8 mouse cellular contexts compared by ENCODE assay signal in the genomic region with DNA sequence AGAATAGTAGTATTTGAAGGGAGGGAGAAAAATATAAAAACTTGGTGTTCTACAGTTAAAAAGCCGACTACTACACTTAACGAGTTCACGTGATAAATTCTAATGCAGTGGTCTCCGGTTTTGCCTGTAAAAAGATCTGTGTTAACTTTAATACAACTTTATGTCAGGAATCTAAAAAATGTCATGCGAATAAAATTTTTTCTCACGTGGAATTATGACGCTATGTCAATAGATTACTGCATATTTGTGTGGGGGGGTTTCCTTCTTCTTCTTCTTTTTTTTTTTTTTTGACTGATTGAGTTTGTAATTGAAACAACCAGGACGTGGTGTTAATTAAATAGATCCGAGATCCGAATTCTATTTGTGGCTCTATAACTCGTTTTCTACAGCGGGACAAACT. TPM values are rescaled to one million over a fixed set of nuclear protein-coding genes. Genes with fewer than 3 reads are reported as not detected.
DNase-seq lines count a peak whose midpoint lies in the region; ATAC-seq and TF ChIP-seq lines count a peak whose summit lies in the region.

No protein-coding gene starts in this region.

- in situ Hi-C loops in CH12.LX (cut with MboI; ENCODE audit: low pct_ligation_motif_present, low pct_unique_long_range_greater_than_20kb, low sequenced_read_pairs) = no loop called here

- peaks cover 8% of the 10 kb centered on the region for H3K79me2 ChIP-seq in heart, adult 2 months (replicated peaks; ENCODE audit: control insufficient read depth, insufficient read depth, low read length)
- H3K79me2 ChIP-seq in CH12.LX (replicated peaks; ENCODE audit: control insufficient read depth, extremely low read depth, insufficient read depth, poor library complexity, severe bottlenecking) = peaks cover 55% of the 10 kb centered on the region

- TF ChIP-seq CTCF in heart, adult 2 months (IDR thresholded peaks at IDR 0.05) = no peak
- TF ChIP-seq CTCF in CH12.LX (conservative IDR thresholded peaks at IDR 0.05 in 1 of 2, IDR thresholded peaks at IDR 0.05 in 1 of 2; ENCODE audit: low read depth in 2 of 2, low read length in 2 of 2) = no peak

- peak overlapping the region; percentile 59; the same call in 1 of the 2 replicates for H3K4me2 ChIP-seq in CH12.LX (ENCODE audit: insufficient read depth, low read depth, poor library complexity, severe bottlenecking)
- H3K4me2 ChIP-seq in forebrain, embryonic 14.5 days (ENCODE audit: low read length) = peak overlapping the region; percentile 80
- H3K4me2 ChIP-seq in liver, embryonic 13.5 days = peak overlapping the region; percentile 83

- no peak for TF ChIP-seq RAD21 in CH12.LX (IDR thresholded peaks at IDR 0.05; ENCODE audit: low read depth, low read length)

- no peak for TF ChIP-seq EP300 in heart, adult 2 months (IDR thresholded peaks at IDR 0.05; ENCODE audit: insufficient read depth, low read depth, low read length)
- TF ChIP-seq EP300 in CH12.LX (IDR thresholded peaks at IDR 0.05; ENCODE audit: low read length) = no peak

- dilution Hi-C loops in CH12.LX (cut with MboI; ENCODE audit: extremely low pct_ligation_motif_present, extremely low pct_unique_long_range_greater_than_20kb, low sequenced_read_pairs) = no loop called here

- intact Hi-C loops in heart, adult 2 months (cut with DNase I) = no loop called here
- intact Hi-C loops in heart, postnatal 36 days (cut with DNase I) = loop anchor here (5.0 kb wide), 2 partner anchors 41 to 181 kb away; partner anchors contain the start of gene Klf4

- H3K27me3 ChIP-seq in heart, adult 2 months (ENCODE audit: control insufficient read depth, insufficient read depth, low read length) = no peaks in the 10 kb centered on the region
- H3K27me3 ChIP-seq in CH12.LX (replicated peaks) = no peaks in the 10 kb centered on the region
- H3K27me3 ChIP-seq in forebrain, embryonic 14.5 days (replicated peaks; ENCODE audit: control insufficient read depth, insufficient read depth, low read length) = no peaks in the 10 kb centered on the region
- no peaks in the 10 kb centered on the region for H3K27me3 ChIP-seq in liver, embryonic 13.5 days

- H3K27ac ChIP-seq in heart, adult 2 months = peak overlapping the region; percentile 96
- no peak overlapping the region for H3K27ac ChIP-seq in CH12.LX (ENCODE audit: insufficient read depth, low read depth)
- no peak overlapping the region for H3K27ac ChIP-seq in forebrain, embryonic 14.5 days (ENCODE audit: low read depth, low read length)
- peak overlapping the region; percentile 93 for H3K27ac ChIP-seq in liver, embryonic 13.5 days

- peaks cover 8% of the 10 kb centered on the region for H3K4me1 ChIP-seq in heart, adult 2 months (ENCODE audit: control insufficient read depth, insufficient read depth, low read length)
- H3K4me1 ChIP-seq in CH12.LX (ENCODE audit: control insufficient read depth in 1 of 2, insufficient read depth in 2 of 2) = peaks cover 15 to 55% of the 10 kb centered on the region in 2 experiments
- peaks cover 18% of the 10 kb centered on the region for H3K4me1 ChIP-seq in forebrain, embryonic 14.5 days (ENCODE audit: control insufficient read depth, insufficient read depth, low read length)
- peaks cover 53% of the 10 kb centered on the region for H3K4me1 ChIP-seq in liver, embryonic 13.5 days (replicated peaks)

- no peak for ATAC-seq in forebrain, embryonic 14.5 days
- no peak for ATAC-seq in liver, embryonic 13.5 days (ENCODE audit: low read depth)

- H3K9me3 ChIP-seq in CH12.LX (replicated peaks; ENCODE audit: low read length) = no peaks in the 10 kb centered on the region
- H3K9me3 ChIP-seq in forebrain, embryonic 14.5 days (replicated peaks; ENCODE audit: control insufficient read depth, low read length) = no peaks in the 10 kb centered on the region
- H3K9me3 ChIP-seq in liver, embryonic 13.5 days (replicated peaks) = no peaks in the 10 kb centered on the region

- H3K36me3 ChIP-seq in heart, adult 2 months (ENCODE audit: control insufficient read depth, insufficient read depth, low read length) = peaks cover 23% of the 10 kb centered on the region
- H3K36me3 ChIP-seq in CH12.LX (replicated peaks in 1 of 2; ENCODE audit: control insufficient read depth in 1 of 2, insufficient read depth in 1 of 2, low read length in 1 of 2) = peaks cover 0 to 20% of the 10 kb centered on the region in 2 experiments
- no peaks in the 10 kb centered on the region for H3K36me3 ChIP-seq in forebrain, embryonic 14.5 days (ENCODE audit: control insufficient read depth, insufficient read depth, low read length)
- H3K36me3 ChIP-seq in liver, embryonic 13.5 days = peaks cover 4% of the 10 kb centered on the region; the same call in 1 of the 2 replicates

- WGBS in heart, adult 2 months = 5% methylated on average over 12 of the region's 12 CpGs
- 10% methylated on average over 12 of the region's 12 CpGs for WGBS in forebrain, embryonic 14.5 days
- 5% methylated on average over 12 of the region's 12 CpGs for WGBS in liver, embryonic 13.5 days (ENCODE audit: insufficient replicate concordance)

- no peak for TF ChIP-seq POLR2A in heart, adult 2 months (IDR thresholded peaks at IDR 0.05; ENCODE audit: insufficient read depth, low read depth, low read length)
- TF ChIP-seq POLR2A in CH12.LX (IDR thresholded peaks at IDR 0.05; ENCODE audit: low read depth, low read length) = no peak

- peak overlapping the region; percentile 99 for H3K4me3 ChIP-seq in heart, adult 2 months
- peak overlapping the region; percentile 48 to 98 (median 92) for H3K4me3 ChIP-seq in CH12.LX (replicated peaks in 1 of 3; ENCODE audit: low read depth in 2 of 3, low read length in 2 of 3, poor library complexity in 1 of 3)
- peak overlapping the region; percentile 99 for H3K4me3 ChIP-seq in forebrain, embryonic 14.5 days (ENCODE audit: low read depth, low read length)
- H3K4me3 ChIP-seq in liver, embryonic 13.5 days (replicated peaks) = peak overlapping the region; percentile 98

- DNase-seq in heart, adult 2 months = no peak
- no peak for DNase-seq in heart, postnatal 36 days
- no peak for DNase-seq in CH12.LX (ENCODE audit: extremely low read depth)
- DNase-seq in forebrain, embryonic 14.5 days (ENCODE audit: low spot score) = no peak
- DNase-seq in liver, embryonic 13.5 days = no peak
- no peak for DNase-seq in right cerebral cortex, postnatal 4 days
- no peak for DNase-seq in cerebellum, adult 8-10 months
- DNase-seq in cerebellum, adult 9-11 months = no peak

- H3K9ac ChIP-seq in heart, adult 2 months (ENCODE audit: low read depth, low read length) = peak overlapping the region; percentile 92; the same call in 1 of the 2 replicates
- H3K9ac ChIP-seq in CH12.LX (ENCODE audit: insufficient read depth, low read depth) = peak overlapping the region; percentile 95
- peak overlapping the region; percentile 95 for H3K9ac ChIP-seq in forebrain, embryonic 14.5 days (ENCODE audit: low read length)
- peak overlapping the region; percentile 98 for H3K9ac ChIP-seq in liver, embryonic 13.5 days

TF ChIP-seq in CH12.LX, 34 proteins besides CTCF, POLR2A, EP300 and RAD21:
- TF ChIP-seq PAX5 (IDR thresholded peaks at IDR 0.05; ENCODE audit: low read length) (no peak), ZNF384 (IDR thresholded peaks at IDR 0.05; ENCODE audit: low read depth, low read length) (peak; percentile 65), ETS1 (conservative IDR thresholded peaks at IDR 0.05; ENCODE audit: low read depth, low read length) (no peak), E2F4 (IDR thresholded peaks at IDR 0.05; ENCODE audit: insufficient replicate concordance, low read depth, low read length) (no peak), BHLHE40 (IDR thresholded peaks at IDR 0.05; ENCODE audit: low read depth, low read length) (peak; percentile 60; the same call in 1 of the 2 replicates), MXI1 (IDR thresholded peaks at IDR 0.05; ENCODE audit: low read depth, low read length) (0 out of 2 replicates have a peak, but pooled peaks have one; percentile 7)

RNA-seq across cellular contexts. Expression of gene Rad23b, which starts 1.2 kb away (rescaled TPM):
- total RNA-seq in heart, adult 2 months (2021) = 100 to 1,000 TPM; 113 to 121 TPM
- 124 and 137 TPM in 2 replicates for polyA plus RNA-seq in heart, adult 2 months (2012; rRNA removed)
- total RNA-seq in heart, postnatal 36 days (2021) = 100 to 1,000 TPM; 109 to 118 TPM
- total RNA-seq in CH12.LX (2012; rRNA removed) (188 and 190 TPM in 2 replicates), CH12.LX (2014; rRNA removed) (394 and 436 TPM in 2 replicates)
- 268 and 350 TPM in 2 replicates for polyA plus RNA-seq in CH12.LX (2012; ENCODE audit: insufficient read length, low read depth)
- polyA plus RNA-seq in forebrain, embryonic 14.5 days (2014; fragmentation: Nextera tagmentation; extraction: Ambion mirVana) = 95.7 and 120 TPM in 2 replicates
- polyA plus RNA-seq in liver, embryonic 13.5 days (2015; fragmentation: Nextera tagmentation; extraction: Ambion mirVana) = 42.4 and 45.1 TPM in 2 replicates

Comparison
In these comparisons a context has a peak if more than half of its experiments do, and no peak if none do; other contexts are left out.
1. H3K27ac ChIP-seq: peak in heart, adult 2 months (single experiment) and liver, embryonic 13.5 days (single experiment); none in CH12.LX (single experiment) and forebrain, embryonic 14.5 days (single experiment).
2. Peak in every context shown above with its lines, with median percentiles within 50 percentile points of each other: H3K4me3 ChIP-seq, H3K9ac ChIP-seq and H3K4me2 ChIP-seq.